Mouse (Mus musculus) E14TG2a.4 (cell line): ENCODE results near the gene Prim1.

ENCODE experiments used
- CTCF ChIP-seq: conservative IDR thresholded peaks from 2 replicates; pipeline ENCODE4 v1.5.1; 2014; ENCODE audit warnings: low read length
- NANOG ChIP-seq: IDR thresholded peaks from 2 replicates; pipeline ENCODE4 v1.6.1; 2014; ENCODE audit warnings: borderline replicate concordance, low read length, mixed read lengths

- TF ChIP-seq NANOG, result no peak
- no peak for TF ChIP-seq CTCF
Measured at GRCm38 (mm10) chr10:128022196-128022595, 7.2 kb downstream of the Prim1 start.
